Mouse (Mus musculus) cerebellum, adult 8-10 months (tissue): ENCODE data around the gene Vmn1r28.
"Not testable (repeated sequence)": the region's sequence is repeated elsewhere in the genome, so short reads cannot be mapped to it uniquely, and the experiment has no call there.

ENCODE experiments used
- DNase-seq: peaks from one replicate; pipeline ENCODE4 v3.0.0; 2022

Vmn1r28 gene

GRCm38 (mm10) chr6:58261737-58262136 lies at the start of gene Vmn1r28:
Vmn1r28 (plus strand) TSS chr6:58262037.
- DNase-seq = no peak

- no peak for DNase-seq
Observed at GRCm38 (mm10) chr6:58216119-58216518, 45.7 kb upstream of the Vmn1r28 start.

GRCm38 (mm10) chr6:58218721-58219120 lies 43.1 kb upstream of the Vmn1r28 start, which contains the start of gene Vmn1r27:
Vmn1r27 (minus strand) TSS chr6:58218821.
- DNase-seq = no peak

DNA sequence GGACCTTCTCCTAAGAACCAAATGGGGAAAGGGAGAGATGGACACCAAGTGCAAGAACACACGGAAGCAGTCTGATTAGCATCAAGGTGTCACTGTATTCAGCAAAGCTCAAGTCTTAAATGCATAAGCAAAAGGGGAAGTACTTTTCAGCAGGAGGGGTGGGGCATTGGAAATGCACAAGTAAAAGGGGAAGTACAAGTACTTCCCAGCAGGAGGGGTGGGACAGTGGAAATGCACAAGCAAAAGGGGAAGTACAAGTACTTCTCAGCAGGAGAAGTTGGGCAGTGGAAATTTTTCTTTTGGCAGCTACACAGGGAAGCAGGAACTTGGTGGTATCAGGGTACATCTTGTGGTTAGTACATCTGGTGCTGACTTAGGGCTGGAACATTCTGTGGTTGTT lies 17.8 kb downstream of the Vmn1r28 start:
- not testable (repeated sequence) for DNase-seq

GRCm38 (mm10) chr6:58292201-58292600 lies 30.4 kb downstream of the Vmn1r28 start:
- no peak for DNase-seq

DNA sequence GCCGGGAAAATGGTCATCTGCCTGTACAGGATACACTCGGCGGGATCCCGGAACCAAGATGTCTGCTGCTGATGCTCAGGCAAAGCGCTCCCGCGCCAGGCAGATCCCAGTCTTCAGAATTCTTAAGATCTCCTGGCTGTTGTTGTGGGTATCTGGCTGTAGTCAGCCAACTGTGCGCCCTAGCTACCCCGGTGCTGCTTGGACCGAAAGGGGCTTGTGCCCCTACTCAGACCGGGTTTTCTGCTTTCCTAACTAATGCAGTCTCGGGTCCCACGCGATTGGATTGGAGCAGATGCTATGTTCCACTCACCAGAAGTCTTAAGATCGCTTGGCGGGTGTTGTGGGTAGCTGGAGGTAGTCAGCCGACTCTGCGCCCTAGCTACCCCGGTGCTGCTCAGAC lies 36.7 kb downstream of the Vmn1r28 start:
- DNase-seq = not testable (repeated sequence)

DNA sequence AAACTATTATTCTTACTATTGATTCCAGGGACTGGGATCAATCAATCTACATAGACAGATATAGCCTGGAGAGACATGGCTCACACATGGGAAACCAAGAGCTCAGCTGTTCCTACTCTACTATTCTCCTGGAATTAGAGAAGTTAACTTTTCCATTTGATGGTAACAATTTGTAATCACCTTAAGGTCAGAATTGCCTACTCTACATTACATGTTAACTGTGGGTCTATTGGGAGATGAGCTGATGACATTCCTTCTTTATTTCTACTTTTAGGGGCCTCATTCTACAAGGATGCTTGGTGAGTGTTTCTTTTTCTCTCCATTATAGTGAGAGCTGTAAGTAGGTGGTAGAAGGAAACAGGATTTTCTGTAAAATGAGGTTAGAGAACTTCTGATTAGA lies 39.4 kb downstream of the Vmn1r28 start, which contains the start of gene Vmn1r29:
Gene Vmn1r29, plus strand, starts transcription at position 301 of the 400 bp plus-strand sequence.
- DNase-seq = no peak
